Mouse (Mus musculus) erythroblast, embryonic 14.5 days (primary cell): ENCODE results near the gene Rpl36-ps4.

Source experiments
- GATA1 ChIP-seq: IDR thresholded peaks from 2 replicates; pipeline ENCODE4 v1.6.1; 2012; ENCODE audit warnings: low read length, inconsistent platforms, mixed read lengths
- TAL1 ChIP-seq: IDR thresholded peaks from 3 replicates; pipeline ENCODE4 v1.6.1; 2012; ENCODE audit warnings: low read length, inconsistent platforms, mixed read lengths

DNA sequence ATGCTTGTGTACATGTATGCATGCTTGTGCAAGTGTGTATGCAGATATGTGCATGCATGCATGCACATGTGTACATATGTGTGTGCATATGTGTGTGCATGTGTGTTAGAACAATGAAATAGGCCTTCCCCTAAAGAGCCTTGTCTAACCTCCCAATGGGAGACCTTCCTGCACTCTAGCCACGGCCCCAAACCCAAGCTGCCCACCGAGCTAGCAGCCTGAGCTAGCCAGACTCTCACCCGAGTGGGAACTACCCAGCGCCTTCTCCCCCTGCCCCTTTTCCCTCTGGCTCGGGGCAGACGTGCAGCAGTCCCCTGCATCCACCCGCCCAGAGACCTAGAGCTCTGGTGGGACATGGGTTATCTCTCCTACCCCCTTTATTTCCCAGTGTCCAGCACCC lies 47.3 kb upstream of the Rpl36-ps4 start:
- TF ChIP-seq TAL1 (no peak), GATA1 (no peak)
